ENCODE assay signal across 24 mouse cellular contexts in the genomic region with DNA sequence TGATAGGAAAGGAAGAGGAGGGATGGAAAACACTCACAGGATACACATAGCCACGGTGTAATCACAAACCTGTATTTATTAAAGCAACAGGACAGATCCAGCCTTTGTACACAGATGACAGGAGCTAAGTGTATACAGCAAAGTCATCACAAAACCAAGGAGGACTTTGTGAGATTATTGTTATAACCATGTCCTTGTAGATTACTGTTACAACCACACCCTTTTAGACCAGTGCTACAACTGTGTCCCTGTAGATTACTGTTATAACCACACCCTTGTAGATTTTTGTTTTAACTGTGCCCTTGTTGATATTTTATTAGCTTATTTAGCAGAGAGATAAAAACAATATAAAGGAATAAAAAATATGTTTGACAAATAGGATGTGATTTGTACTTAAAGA. TPM values are rescaled to one million over a fixed set of nuclear protein-coding genes. Genes with fewer than 3 reads are reported as not detected.
"Had no signal": no experiment of that assay in that cellular context is flagged by ENCODE, and none has a peak within 500 bp of the region (broad histone marks: within the 10 kb centered on the region; RNA-seq: fewer than 3 reads in every experiment).

No protein-coding gene starts in this region.

- H3K4me2 ChIP-seq: limb, embryonic 15.5 days; liver, embryonic 15.5 days; lung, embryonic 15.5 days; midbrain, embryonic 12.5 days; neural tube, embryonic 12.5 days had no signal

- H3K4me1 ChIP-seq: limb, embryonic 15.5 days; liver, embryonic 15.5 days; lung, embryonic 15.5 days; megakaryocyte, embryonic 14.5 days; midbrain, embryonic 10.5 days; midbrain, embryonic 12.5 days; neural tube, embryonic 12.5 days had no signal

- H3K9ac ChIP-seq: limb, embryonic 15.5 days; liver, embryonic 15.5 days; lung, embryonic 15.5 days; midbrain, embryonic 12.5 days; neural tube, embryonic 12.5 days had no signal

- ATAC-seq: lung, postnatal 0 days had no signal

- H3K36me3 ChIP-seq: limb, embryonic 15.5 days; liver, embryonic 15.5 days; lung, embryonic 15.5 days; midbrain, embryonic 10.5 days; midbrain, embryonic 12.5 days; neural tube, embryonic 12.5 days had no signal

- H3K27me3 ChIP-seq: limb, embryonic 15.5 days; liver, embryonic 15.5 days; lung, embryonic 15.5 days; megakaryocyte, embryonic 14.5 days; midbrain, embryonic 12.5 days; neural tube, embryonic 12.5 days had no signal

- DNase-seq: lung, adult 2 months; lung, postnatal 14 days; lung, postnatal 36 days; midbrain, embryonic 14.5 days; retina, postnatal 1 day; right cerebral cortex, adult 18-20 months; right cerebral cortex, postnatal 25 days; right cerebral cortex, postnatal 4 days; spleen, adult 18-20 months; thymus, adult 2 months; thymus, postnatal 25 days; thymus, postnatal 4 days had no signal

- H3K9me3 ChIP-seq: limb, embryonic 15.5 days; liver, embryonic 15.5 days; lung, embryonic 15.5 days; megakaryocyte, embryonic 14.5 days; midbrain, embryonic 10.5 days; midbrain, embryonic 12.5 days; neural tube, embryonic 12.5 days had no signal

- H3K4me3 ChIP-seq: limb, embryonic 15.5 days; liver, embryonic 15.5 days; lung, embryonic 15.5 days; megakaryocyte, embryonic 14.5 days; midbrain, embryonic 10.5 days; midbrain, embryonic 12.5 days; neural tube, embryonic 12.5 days had no signal

- H3K27ac ChIP-seq: limb, embryonic 15.5 days; liver, embryonic 15.5 days; lung, embryonic 15.5 days; macrophage; midbrain, embryonic 10.5 days; midbrain, embryonic 12.5 days; neural tube, embryonic 12.5 days had no signal

RNA-seq across cellular contexts. Expression of a gene that starts 58.8 kb away (rescaled TPM):
- total RNA-seq: monocyte, adult 5-6 weeks; neutrophil, adult 5-6 weeks had no signal
- polyA plus RNA-seq: limb, embryonic 15.5 days; liver, embryonic 15.5 days; lung, adult 2 months; macrophage; small intestine, adult 2 months had no signal
